Mouse (Mus musculus) brown adipose tissue, adult 24 weeks (tissue): ENCODE measurements around the gene Tiam1. TPM values are rescaled to one million over a fixed set of nuclear protein-coding genes. Genes with fewer than 3 reads are reported as not detected.

Experiments used
- H3K27ac ChIP-seq: fragments of 200-500 bp; replicated peaks from 2 replicates; pipeline ENCODE4 v1.5.1; 2012; ENCODE audit warnings: low read depth, mild to moderate bottlenecking, low read length
- H3K4me1 ChIP-seq: fragments of 200-500 bp; 2 replicates; pipeline ENCODE4 v1.6.1; 2012; ENCODE audit warnings: low read length, mixed read lengths; ENCODE audit not compliant: control insufficient read depth, insufficient read depth, insufficient read length
- H3K4me3 ChIP-seq: fragments of 200-500 bp; 2 replicates; pipeline ENCODE4 v1.5.1; 2012; ENCODE audit warnings: low read depth, mild to moderate bottlenecking, low read length, moderate library complexity; ENCODE audit not compliant: insufficient read depth
- polyA plus RNA-seq: library from polyadenylated mRNA; stranded (reverse); fragments of >200 nt; gene quantifications from 2 replicates; pipeline ENCODE4 v1.2.4, GENCODE M21; 2012; ENCODE audit not compliant: missing spikeins, insufficient read depth, insufficient read length

The Tiam1 gene
- polyA plus RNA-seq, 1 experiment: 15.9 TPM

GRCm38 (mm10) chr16:89991701-89992152 lies 151.8 kb downstream of the Tiam1 start:
- H3K4me3 ChIP-seq: no peak overlapping the region
- 0 out of 2 replicates have a peak overlapping the region, but pooled peaks have one; percentile 35 for H3K27ac ChIP-seq

GRCm38 (mm10) chr16:89990288-89990955 lies 153.1 kb downstream of the Tiam1 start:
- peaks cover 10% of the 10 kb centered on the region for H3K4me1 ChIP-seq
- no peak overlapping the region for H3K4me3 ChIP-seq
- H3K27ac ChIP-seq: no peak overlapping the region

More at GRCm38 (mm10) chr16:89991701-89992152, 151.8 kb downstream of the Tiam1 start:
- peaks cover 10% of the 10 kb centered on the region for H3K4me1 ChIP-seq

DNA sequence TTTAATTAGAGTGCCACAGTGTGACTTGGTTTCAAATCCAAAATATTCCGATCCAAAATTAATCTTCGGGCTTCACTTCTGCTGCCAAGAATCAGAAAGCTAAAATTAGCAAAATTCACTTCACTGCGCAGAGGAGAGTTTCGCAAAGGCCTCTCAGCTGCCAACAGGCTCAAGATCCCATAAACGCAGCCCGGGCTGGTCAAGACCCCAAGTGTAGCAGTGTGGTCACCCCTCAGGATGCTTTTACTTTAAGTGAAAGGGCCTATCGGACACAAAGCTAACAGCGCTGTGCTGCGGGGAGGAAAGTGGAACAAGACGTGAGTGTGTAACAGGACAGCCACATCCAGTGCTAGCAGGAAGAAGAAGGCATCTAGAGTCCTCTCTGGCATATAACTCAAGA lies 153.8 kb downstream of the Tiam1 start:
- Histone ChIP-seq H3K4me1 (peaks cover 10% of the 10 kb centered on the region), H3K27ac (no peak overlapping the region), H3K4me3 (no peak overlapping the region)

- H3K4me3 ChIP-seq: no peak overlapping the region
- H3K27ac ChIP-seq: no peak overlapping the region
- peaks cover 6% of the 10 kb centered on the region; the same call in 1 of the 2 replicates for H3K4me1 ChIP-seq
Measured at GRCm38 (mm10) chr16:89986672-89987362, 156.8 kb downstream of the Tiam1 start.

- 0 out of 2 replicates have a peak, but pooled peaks cover 2% of the 10 kb centered on the region for H3K4me1 ChIP-seq
- no peak overlapping the region for H3K27ac ChIP-seq
- no peak overlapping the region for H3K4me3 ChIP-seq
Measured at GRCm38 (mm10) chr16:89985702-89986481, 157.7 kb downstream of the Tiam1 start.

- H3K4me3 ChIP-seq: no peak overlapping the region
- H3K27ac ChIP-seq: no peak overlapping the region
- no peaks in the 10 kb centered on the region; the same call in 1 of the 2 replicates for H3K4me1 ChIP-seq
Measured at GRCm38 (mm10) chr16:89980075-89980744, 163.4 kb downstream of the Tiam1 start.

GRCm38 (mm10) chr16:89975441-89975840 lies 168.1 kb downstream of the Tiam1 start:
- Histone ChIP-seq H3K4me3 (no peak overlapping the region), H3K27ac (no peak overlapping the region), H3K4me1 (no peaks in the 10 kb centered on the region; the same call in 1 of the 2 replicates)

DNA sequence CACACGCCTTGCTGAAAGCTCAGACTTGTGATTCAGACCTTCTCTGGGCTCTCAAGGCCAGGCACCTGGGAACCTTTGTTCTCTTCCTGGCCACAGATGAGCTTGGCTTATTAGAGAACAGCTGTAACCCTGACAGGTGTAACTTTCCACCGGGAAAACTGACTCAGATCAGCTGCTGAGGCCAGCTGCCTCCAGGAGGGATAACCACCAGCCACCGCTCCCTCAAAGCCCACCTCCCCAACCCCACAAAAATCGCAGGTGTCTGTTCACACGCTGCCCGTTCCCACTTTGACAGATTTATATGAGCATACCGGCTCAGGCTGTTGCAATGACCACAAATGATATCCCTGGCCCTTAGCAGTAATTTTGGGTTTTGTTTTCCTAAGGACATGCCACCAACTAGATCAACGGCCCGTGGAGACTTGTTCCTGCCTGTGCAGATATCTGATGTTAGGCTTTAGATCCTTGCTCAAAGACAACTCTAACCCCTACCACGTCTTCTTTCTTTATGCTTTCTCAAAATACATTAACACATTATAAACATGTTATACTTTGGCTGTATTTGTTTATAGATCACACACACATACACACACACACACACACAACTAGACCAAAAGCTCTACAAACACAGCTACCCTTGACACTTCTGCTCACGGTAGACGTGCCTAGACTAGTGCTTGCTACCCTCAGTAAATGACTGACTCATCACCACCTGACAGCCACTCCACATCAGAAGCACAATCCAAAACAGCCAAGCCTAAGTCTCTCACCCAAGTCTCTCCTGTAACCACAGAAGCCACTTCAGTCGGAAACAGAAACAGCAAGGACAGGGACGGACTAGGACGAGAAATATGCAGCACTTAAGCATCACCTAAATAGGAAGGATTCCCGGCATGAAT lies 169.5 kb downstream of the Tiam1 start:
- Histone ChIP-seq H3K4me3 (no peak overlapping the region), H3K27ac (no peak overlapping the region), H3K4me1 (no peaks in the 10 kb centered on the region; the same call in 1 of the 2 replicates)

DNA sequence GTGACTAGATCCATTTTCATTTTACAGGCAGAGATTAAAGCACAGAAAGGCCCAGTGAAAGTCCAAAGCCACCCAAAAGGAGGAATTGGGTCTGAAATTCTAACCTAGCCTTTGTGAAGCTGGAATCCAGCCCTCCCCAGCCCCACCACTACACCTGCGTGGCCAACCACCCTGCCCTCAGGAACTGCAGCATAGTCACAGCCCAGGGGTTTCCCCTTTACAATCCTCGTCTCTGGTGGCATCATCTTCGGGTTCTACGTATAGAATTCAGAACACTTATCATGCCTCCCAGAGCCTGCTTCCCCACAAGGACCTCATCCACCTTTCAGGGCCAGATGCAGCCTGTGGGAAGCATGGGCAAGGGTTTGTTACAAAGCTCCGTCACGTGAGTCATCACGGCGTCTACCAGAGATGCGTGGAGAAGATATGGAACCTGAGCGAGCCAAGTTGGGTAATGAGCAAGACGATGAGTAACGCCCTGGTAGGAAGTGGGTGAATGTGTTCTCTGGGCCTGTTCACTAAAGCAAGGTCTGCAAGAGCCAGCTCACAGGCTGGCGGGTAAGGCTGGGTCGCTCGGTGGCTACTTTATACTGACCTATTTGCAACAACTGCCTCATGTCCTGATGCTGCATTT lies 170.6 kb downstream of the Tiam1 start:
- H3K4me1 ChIP-seq: no peaks in the 10 kb centered on the region; the same call in 1 of the 2 replicates
- H3K27ac ChIP-seq: no peak overlapping the region
- no peak overlapping the region for H3K4me3 ChIP-seq

DNA sequence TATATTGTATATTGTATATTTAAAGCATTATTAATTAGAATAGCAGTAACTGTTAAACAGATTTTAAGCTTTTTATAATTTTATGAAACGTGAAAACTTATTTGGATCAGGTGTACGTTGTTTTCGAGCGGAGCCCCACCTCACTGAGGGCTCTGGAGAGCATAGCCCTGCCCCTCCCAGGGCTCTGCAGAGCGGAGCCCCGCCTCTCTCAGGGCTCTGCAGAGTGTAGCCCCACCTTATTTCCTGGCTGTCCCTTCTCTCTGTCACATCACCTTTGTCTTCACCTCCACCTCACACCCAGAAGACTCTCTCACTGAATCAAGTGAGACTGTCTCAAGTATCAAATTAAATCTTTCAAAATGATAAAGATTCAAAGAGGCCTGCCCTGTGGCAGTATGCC lies 171.6 kb downstream of the Tiam1 start:
- no peak overlapping the region for H3K4me3 ChIP-seq
- H3K4me1 ChIP-seq: no peaks in the 10 kb centered on the region; the same call in 1 of the 2 replicates
- H3K27ac ChIP-seq: no peak overlapping the region

DNA sequence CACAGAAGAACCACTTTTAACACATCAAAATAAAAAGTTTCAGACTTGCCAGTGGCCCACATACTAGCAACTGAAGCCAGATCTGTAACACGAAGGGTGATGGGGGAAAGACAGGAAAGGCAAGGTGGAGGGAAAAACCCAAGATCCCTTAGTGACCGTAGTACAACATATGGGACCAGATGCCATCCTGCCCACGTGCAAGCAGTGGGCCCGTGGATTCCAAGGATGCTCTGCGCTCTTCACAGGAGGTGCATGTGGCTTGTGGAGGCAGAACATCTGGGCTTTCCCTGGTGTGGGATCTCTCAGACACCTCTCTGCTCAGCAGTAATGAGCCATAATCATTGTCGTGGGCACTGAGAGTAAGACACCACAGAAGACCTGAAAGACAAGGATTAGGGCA lies 175.5 kb downstream of the Tiam1 start:
- Histone ChIP-seq H3K27ac (no peak overlapping the region), H3K4me1 (no peaks in the 10 kb centered on the region), H3K4me3 (no peak overlapping the region)

DNA sequence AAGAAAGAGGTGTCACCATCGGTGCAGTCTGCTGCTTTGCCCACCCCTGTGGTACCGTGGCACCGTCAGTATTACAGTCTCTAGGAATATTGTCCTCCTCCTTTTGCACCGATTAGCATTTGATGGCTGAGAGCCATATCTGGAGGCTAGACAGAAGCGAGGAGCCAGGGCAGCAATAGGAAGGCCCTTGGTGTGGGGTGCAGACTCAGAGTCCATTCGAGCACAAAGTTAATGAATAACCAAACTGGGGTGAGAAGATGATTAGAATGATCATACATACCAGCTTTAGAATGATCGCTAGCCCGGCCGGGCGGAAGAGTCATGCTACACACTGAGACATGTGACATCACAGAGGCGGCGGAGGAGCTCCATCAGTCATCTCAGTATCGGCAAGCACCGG lies 180.7 kb downstream of the Tiam1 start:
- H3K4me1 ChIP-seq: peaks cover 2% of the 10 kb centered on the region; the same call in 1 of the 2 replicates
- no peak overlapping the region for H3K4me3 ChIP-seq
- H3K27ac ChIP-seq: no peak overlapping the region

- no peak overlapping the region for H3K27ac ChIP-seq
- H3K4me1 ChIP-seq: peaks cover 2% of the 10 kb centered on the region; the same call in 1 of the 2 replicates
- no peak overlapping the region for H3K4me3 ChIP-seq
Measured at GRCm38 (mm10) chr16:89960904-89961303, 182.7 kb downstream of the Tiam1 start.
